Mouse (Mus musculus) thymus, adult 2 months (tissue): ENCODE data around the gene Galnt9. TPM values are rescaled to one million over a fixed set of nuclear protein-coding genes. Genes with fewer than 3 reads are reported as not detected.

Source experiments
- DNase-seq: peaks from one replicate; pipeline ENCODE4 v3.0.0; 2021
- H3K27ac ChIP-seq: fragments of 200-500 bp; 2 replicates; pipeline ENCODE4 v1.5.1; 2012; ENCODE audit warnings: low read length, control low read depth; ENCODE audit not compliant: control insufficient read depth, insufficient read depth
- H3K27me3 ChIP-seq: fragments of 200-500 bp; 2 replicates; pipeline ENCODE4 v1.6.1; 2012; ENCODE audit warnings: mild to moderate bottlenecking, low read length, moderate library complexity, mixed read lengths; ENCODE audit not compliant: control insufficient read depth, insufficient read depth
- H3K36me3 ChIP-seq: fragments of 200-500 bp; 2 replicates; pipeline ENCODE4 v1.6.1; 2012; ENCODE audit warnings: mild to moderate bottlenecking, low read length, moderate library complexity; ENCODE audit not compliant: control insufficient read depth, insufficient read depth
- H3K4me1 ChIP-seq: fragments of 200-500 bp; replicated peaks from 2 replicates; pipeline ENCODE4 v1.6.1; 2012; ENCODE audit warnings: low read length; ENCODE audit not compliant: control insufficient read depth, insufficient read depth
- H3K4me3 ChIP-seq: fragments of 200-500 bp; 2 replicates; pipeline ENCODE4 v1.5.1; 2012; ENCODE audit warnings: mild to moderate bottlenecking, low read length, control low read depth, moderate library complexity; ENCODE audit not compliant: control insufficient read depth, insufficient read depth
- CTCF ChIP-seq: fragments of 200-500 bp; IDR thresholded peaks from 2 replicates; pipeline ENCODE4 v1.5.1; 2012; ENCODE audit warnings: mild to moderate bottlenecking, control low read depth, low read length, moderate library complexity, borderline replicate concordance; ENCODE audit not compliant: control insufficient read depth, poor library complexity, insufficient read depth; ENCODE audit errors: extremely low read depth
- POLR2A ChIP-seq: fragments of 200-500 bp; IDR thresholded peaks from 2 replicates; pipeline ENCODE4 v1.6.1; 2012; ENCODE audit warnings: mild to moderate bottlenecking, low read length, control low read depth, moderate library complexity; ENCODE audit not compliant: control insufficient read depth, poor library complexity, insufficient read depth; ENCODE audit errors: extremely low read depth
- WGBS: fragments of 180-500 bp; shearing (Covaris S2); methylation state at CpG from one replicate; pipeline ENCODE4 v1.1.7; 2018; 5-methylcytosine and 5-hydroxymethylcytosine counted together
- polyA plus RNA-seq: library from polyadenylated mRNA; depleted of rRNA; stranded (reverse); fragments of >200 nt; gene quantifications from 2 replicates; pipeline ENCODE4 v1.2.3, GENCODE M21; 2012

Gene Galnt9
- polyA plus RNA-seq, 1 experiment: 1.3 TPM

DNA sequence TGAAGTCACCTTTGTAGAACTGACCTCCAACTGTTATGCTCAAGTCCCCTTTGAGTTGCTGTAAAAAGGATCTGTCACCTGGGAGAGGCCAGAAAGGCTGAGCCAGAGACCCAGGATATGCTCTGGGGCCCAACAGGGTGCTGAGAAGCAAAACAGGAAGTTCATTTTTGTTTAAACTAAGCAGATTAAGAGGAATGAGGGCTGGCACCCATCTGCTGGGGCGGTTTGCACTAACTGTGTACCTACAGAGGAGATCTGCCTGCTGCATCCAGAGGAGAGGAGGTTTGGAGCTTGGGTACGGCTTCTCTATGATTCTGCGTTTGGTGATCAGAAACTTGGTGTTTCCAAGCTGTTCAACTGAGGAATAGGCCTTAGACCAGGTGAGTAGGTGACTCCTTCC, 29.5 kb upstream of the Galnt9 start:
- no peaks in the 10 kb centered on the region for H3K36me3 ChIP-seq
- H3K27ac ChIP-seq: peak overlapping the region; percentile 51; the same call in 1 of the 2 replicates
- no peaks in the 10 kb centered on the region for H3K27me3 ChIP-seq
- TF ChIP-seq CTCF: no peak
- no peak for TF ChIP-seq POLR2A
- peaks cover 4% of the 10 kb centered on the region; the same call in 1 of the 2 replicates for H3K4me1 ChIP-seq
- H3K4me3 ChIP-seq: peak overlapping the region; percentile 27
- peak; percentile 4 for DNase-seq
- WGBS: 64% methylated on average over 3 of the region's 3 CpGs

DNA sequence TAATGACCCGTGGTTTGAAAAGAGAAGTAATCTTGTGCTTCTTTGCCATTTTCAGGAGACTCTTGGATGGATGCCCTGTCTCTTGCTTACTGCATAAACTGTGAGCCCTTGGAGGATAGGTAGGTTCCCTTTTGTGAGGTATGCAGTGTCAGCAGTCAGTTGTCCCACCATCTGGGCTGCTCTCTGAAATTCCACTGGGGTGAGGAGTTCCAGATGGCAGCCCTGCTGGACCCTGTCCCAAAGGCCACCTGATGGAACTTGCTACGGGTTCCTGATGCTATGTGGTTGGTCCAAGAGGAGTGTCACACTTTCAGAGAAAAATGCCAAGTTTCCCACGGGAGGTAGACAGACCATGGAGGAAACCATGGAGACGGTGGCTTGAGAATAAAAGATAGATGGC, 27.8 kb upstream of the Galnt9 start:
- DNase-seq: no peak
- Histone ChIP-seq H3K36me3 (no peaks in the 10 kb centered on the region), H3K4me3 (no peak overlapping the region), H3K27ac (no peak overlapping the region), H3K27me3 (no peaks in the 10 kb centered on the region), H3K4me1 (peaks cover 4% of the 10 kb centered on the region; the same call in 1 of the 2 replicates)
- TF ChIP-seq CTCF: no peak
- no peak for TF ChIP-seq POLR2A
- 59% methylated on average over 4 of the region's 4 CpGs for WGBS

DNA sequence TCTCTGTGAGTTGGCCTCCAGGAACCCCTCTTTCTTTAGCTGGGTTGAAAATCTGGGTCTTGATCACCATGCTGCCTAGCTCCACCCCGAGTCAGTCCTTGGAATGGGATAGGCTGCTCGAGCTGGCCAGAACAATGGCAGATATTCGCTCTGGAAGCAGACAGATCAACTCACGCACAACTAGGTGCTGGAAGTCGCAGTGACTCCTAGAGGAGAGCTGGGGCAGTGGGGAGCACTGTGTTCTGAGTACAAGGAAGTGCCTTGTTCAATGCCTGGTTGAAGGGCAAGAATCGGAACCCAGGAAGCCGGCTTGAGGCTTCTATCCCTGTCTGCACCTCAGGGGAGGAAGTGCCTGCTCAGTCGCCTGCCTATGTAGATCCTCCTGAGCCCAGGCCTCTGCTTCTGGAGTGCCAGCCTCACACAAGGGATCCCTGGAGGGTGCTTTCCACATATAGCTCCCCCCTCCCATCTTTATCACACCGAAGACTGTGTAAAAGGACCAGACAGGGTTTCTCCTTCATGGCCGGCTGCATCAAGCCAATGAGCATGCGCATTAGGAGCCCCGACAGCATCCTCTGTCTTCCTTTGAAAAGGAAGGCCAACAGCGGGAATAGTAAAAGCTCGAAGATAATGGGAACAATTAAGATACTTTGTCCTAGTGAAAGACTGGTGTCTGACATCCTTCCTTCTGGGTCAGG, 25.9 kb upstream of the Galnt9 start:
- TF ChIP-seq CTCF: no peak
- no peak for TF ChIP-seq POLR2A
- Histone ChIP-seq H3K4me3 (no peak overlapping the region), H3K4me1 (peaks cover 4% of the 10 kb centered on the region; the same call in 1 of the 2 replicates), H3K36me3 (no peaks in the 10 kb centered on the region), H3K27me3 (no peaks in the 10 kb centered on the region), H3K27ac (no peak overlapping the region)
- DNase-seq: no peak
- WGBS: 55% methylated on average over 14 of the region's 14 CpGs

DNA sequence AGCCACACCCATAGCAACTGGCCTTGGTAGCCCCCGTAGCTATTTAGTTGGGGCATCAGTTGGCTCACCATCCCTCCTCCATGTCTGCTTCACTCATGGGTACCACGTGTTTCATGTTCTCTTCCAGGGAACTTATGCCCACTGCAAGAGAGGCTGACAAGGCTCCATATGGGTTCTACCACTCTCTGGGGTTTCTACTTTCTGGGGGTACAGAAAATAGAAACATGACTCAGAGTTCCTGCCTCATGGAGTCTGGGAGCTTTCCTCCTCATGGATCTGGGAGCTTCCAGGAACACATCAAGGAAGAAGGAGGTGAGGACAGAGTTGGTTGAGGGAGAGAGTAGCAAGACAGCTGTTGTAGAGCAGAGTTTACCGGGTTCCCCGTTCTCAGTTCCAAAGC, 23.2 kb upstream of the Galnt9 start:
- no peak overlapping the region for H3K4me3 ChIP-seq
- DNase-seq: no peak
- no peak overlapping the region for H3K27ac ChIP-seq
- TF ChIP-seq CTCF (no peak), POLR2A (no peak)
- H3K4me1 ChIP-seq: no peaks in the 10 kb centered on the region
- H3K36me3 ChIP-seq: no peaks in the 10 kb centered on the region
- no peaks in the 10 kb centered on the region for H3K27me3 ChIP-seq
- WGBS: 82% methylated on average over 4 of the region's 4 CpGs

DNA sequence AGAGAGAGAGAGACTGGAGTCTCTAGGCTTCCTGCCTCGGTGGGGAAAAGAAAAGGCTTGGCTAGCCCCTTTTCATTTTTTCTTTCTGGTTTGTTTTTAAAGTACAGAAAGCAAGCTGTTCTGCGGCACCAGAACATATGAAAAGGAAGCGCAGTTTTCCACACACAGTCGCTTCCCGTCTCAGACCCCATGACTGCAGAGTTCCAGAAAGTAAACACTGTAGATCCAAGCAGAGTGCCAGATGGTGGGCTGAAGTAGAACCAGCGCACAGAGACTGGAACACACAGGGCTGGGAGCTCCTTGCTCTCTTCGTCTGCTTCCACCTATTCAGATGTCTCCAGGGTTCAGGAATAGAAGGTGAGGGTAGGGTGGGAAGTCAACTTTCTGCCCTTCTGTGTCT, 22.3 kb upstream of the Galnt9 start:
- Histone ChIP-seq H3K4me1 (no peaks in the 10 kb centered on the region), H3K27me3 (no peaks in the 10 kb centered on the region), H3K4me3 (no peak overlapping the region), H3K27ac (no peak overlapping the region), H3K36me3 (no peaks in the 10 kb centered on the region)
- no peak for DNase-seq
- TF ChIP-seq POLR2A (no peak), CTCF (no peak)
- WGBS: 78% methylated on average over 7 of the region's 7 CpGs

DNA sequence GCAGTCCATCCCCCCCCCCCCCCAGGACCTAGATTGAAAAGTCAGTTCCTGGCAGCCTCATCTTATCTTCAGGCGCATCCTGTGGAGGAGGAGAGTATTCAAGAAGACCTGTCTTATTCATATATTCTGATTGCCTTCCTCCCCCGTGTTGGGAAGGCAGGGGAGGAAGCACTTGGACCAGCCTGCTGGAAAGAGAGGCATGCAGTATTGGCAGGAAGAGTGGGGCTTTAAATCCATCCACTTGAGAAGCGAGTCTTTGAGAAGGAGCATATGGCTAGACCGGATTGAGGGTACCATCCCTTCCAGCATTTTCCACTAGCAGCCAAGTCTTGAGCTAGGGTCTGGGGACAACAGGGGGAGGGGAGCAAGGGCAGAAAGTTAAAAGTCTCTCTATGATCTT, 20.9 kb upstream of the Galnt9 start:
- no peaks in the 10 kb centered on the region for H3K36me3 ChIP-seq
- no peak for TF ChIP-seq POLR2A
- TF ChIP-seq CTCF: no peak
- H3K4me1 ChIP-seq: no peaks in the 10 kb centered on the region
- no peaks in the 10 kb centered on the region for H3K27me3 ChIP-seq
- H3K4me3 ChIP-seq: no peak overlapping the region
- DNase-seq: no peak
- WGBS: 64% methylated on average over 4 of the region's 4 CpGs
- H3K27ac ChIP-seq: no peak overlapping the region
